Mouse (Mus musculus) gastrocnemius, adult 2 months (tissue): ENCODE data around the gene Ddx46. TPM values are rescaled to one million over a fixed set of nuclear protein-coding genes. Genes with fewer than 3 reads are reported as not detected.
A peak's percentile ranks its signal among the peaks of the same experiment; 100 is the strongest.

Source experiments
- DNase-seq: peaks from one replicate; pipeline ENCODE4 v3.0.0; 2022
- H3K27ac ChIP-seq: fragments of 200-600 bp; 2 replicates; pipeline ENCODE4 v1.8.1; 2022; ENCODE audit warnings: mild to moderate bottlenecking
- H3K4me3 ChIP-seq: fragments of 200-600 bp; 2 replicates; pipeline ENCODE4 v1.8.1; 2022; ENCODE audit warnings: mild to moderate bottlenecking, moderate library complexity
- CTCF ChIP-seq: fragments of 200-600 bp; IDR thresholded peaks from 2 replicates; pipeline ENCODE4 v1.8.1; 2022; ENCODE audit warnings: antibody characterized with exemption, mild to moderate bottlenecking, moderate library complexity
- intact Hi-C: fragments of 180-260 bp; cut with DNase I; formaldehyde crosslinking; loops from one replicate; pipeline ENCODE4 v1.15.1; 2025
- long read RNA-seq, 2 experiments: library from polyadenylated mRNA; stranded (forward); transcript quantifications; one replicate each; pipeline ENCODE4 v2.0.0; 2021
- total RNA-seq, 2 experiments: library from RNA; stranded (reverse); gene quantifications; 2 replicates each; pipeline ENCODE4 v1.2.3; 2021

The Ddx46 gene
- total RNA-seq = 10 to 100 TPM; 20.9 to 26.9 TPM
- long read RNA-seq, experiment 1, full-length matches to known transcripts = 10 of 18 reads
- long read RNA-seq, experiment 1, partial matches to known transcripts = 3 of 18 reads
- long read RNA-seq, experiment 1, other reads (novel, unspliced or antisense) = 5 of 18 reads
- long read RNA-seq, experiment 2, full-length matches to known transcripts = 20 of 28 reads
- long read RNA-seq, experiment 2, partial matches to known transcripts = 4 of 28 reads
- long read RNA-seq, experiment 2, other reads (novel, unspliced or antisense) = 4 of 28 reads

DNA sequence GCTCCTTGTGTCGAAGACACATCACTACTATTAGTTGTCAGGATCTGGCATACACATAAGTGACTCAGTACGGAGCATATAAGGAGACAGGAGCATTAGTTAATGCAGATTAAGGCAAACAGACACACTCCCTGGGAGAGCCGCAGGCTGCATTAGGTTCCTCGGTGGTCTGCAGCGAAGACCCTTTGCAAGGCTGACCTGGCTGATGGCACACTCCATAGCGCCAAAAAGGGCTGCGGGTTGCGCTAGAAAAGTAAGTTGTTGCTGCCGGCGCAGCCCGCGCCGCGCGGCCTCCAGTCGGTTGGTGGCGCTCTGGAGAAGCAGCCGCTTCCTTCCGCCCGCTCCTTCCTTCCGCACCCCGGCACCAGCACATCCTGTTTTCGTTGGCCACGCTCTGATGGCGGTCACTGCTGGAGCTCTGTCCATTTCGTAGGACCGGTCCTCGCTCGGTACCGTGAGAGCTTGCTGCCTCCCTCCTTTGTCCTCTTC, at the start of gene Ddx46:
Gene Ddx46 (plus strand): TSS at position 389 of the 489 bp plus-strand sequence.
- H3K4me3 ChIP-seq = peak within 1 kb of the TSS; percentile 92

GRCm38 (mm10) chr13:55591961-55592490, 42.8 kb upstream of the Ddx46 start:
- DNase-seq = no peak
- intact Hi-C loops = loop anchor here (2.0 kb wide), 1 partner anchor 21 kb away; the partner anchor contains the start of gene Fam193b
- Histone ChIP-seq H3K27ac (no peak overlapping the region), H3K4me3 (no peak overlapping the region)
- TF ChIP-seq CTCF = no peak

More for the DNA sequence above, at the start of gene Ddx46:
- DNase-seq = peak; percentile 94
- TF ChIP-seq CTCF = peak; percentile 97; the same call in 1 of the 2 replicates
- H3K27ac ChIP-seq = peak within 1 kb of the TSS; percentile 92
- intact Hi-C loops = no loop called here

DNA sequence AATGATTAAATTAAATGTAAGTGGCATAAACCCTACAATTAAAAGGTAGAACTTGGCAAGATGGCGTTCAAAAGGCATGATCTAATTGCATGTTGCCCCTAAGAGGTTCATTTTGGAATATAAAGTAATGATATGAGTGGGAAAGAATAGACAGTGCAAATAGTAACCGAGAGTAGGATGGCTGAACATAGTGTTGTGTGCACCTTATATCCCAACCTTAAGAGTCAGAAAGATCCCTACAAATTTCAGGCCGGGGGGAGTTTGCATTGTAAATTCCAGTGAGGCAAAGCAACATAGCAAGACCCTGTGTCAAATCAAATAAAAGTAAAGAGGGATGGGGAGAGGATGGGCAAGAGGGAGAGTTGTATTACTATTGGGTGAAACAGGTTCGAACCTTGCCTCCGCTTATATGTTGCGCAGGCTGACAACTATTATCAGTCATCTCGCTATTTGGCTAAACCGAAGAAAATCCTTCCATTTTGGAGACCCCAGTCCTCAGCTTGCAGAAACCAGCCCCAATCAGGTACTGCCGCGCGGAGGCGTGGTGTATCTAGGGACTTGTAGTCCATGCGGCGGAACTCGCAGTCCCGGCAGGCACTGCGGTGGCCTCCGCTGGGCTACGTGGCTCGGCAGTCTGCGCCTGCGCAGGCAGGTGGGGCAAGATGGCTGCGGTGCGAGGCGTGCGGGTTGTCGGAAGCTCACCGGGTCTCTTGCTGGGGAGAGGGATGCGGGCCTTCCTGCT, 42.1 kb upstream of the Ddx46 start:
- peak; percentile 11; the same call in 1 of the 2 replicates for TF ChIP-seq CTCF
- H3K4me3 ChIP-seq = peak overlapping the region; percentile 99
- H3K27ac ChIP-seq = peak overlapping the region; percentile 90
- peak; percentile 98 for DNase-seq
- intact Hi-C loops = loop anchor here (2.0 kb wide), 1 partner anchor 22 kb away; the partner anchor contains the start of gene Fam193b

DNA sequence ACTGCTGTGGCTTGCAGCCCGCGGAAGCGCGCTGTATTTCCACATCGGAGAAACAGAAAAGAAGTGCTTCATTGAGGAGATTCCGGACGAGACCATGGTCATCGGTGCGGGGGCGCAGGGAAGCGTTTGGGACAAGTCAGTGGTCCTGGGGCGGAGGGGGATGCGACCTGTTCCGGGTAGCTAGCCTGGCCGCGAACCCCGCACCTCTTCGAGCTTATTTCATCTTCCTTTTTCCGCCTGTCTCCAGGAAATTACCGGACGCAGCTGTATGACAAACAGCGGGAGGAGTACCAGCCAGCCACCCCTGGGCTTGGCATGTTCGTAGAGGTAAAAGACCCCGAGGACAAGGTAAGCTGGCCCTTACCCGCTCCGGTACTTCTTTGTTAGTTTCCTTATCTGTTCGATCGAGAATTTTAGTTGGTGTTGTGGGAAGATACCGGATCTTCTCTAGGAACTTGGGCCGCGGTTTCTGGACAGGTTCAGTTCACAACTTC, 41.5 kb upstream of the Ddx46 start:
- Histone ChIP-seq H3K27ac (peak overlapping the region; percentile 90), H3K4me3 (peak overlapping the region; percentile 99)
- DNase-seq = no peak
- intact Hi-C loops = loop anchor here (2.0 kb wide), 1 partner anchor 22 kb away; the partner anchor contains the start of gene Fam193b
- TF ChIP-seq CTCF = no peak

DNA sequence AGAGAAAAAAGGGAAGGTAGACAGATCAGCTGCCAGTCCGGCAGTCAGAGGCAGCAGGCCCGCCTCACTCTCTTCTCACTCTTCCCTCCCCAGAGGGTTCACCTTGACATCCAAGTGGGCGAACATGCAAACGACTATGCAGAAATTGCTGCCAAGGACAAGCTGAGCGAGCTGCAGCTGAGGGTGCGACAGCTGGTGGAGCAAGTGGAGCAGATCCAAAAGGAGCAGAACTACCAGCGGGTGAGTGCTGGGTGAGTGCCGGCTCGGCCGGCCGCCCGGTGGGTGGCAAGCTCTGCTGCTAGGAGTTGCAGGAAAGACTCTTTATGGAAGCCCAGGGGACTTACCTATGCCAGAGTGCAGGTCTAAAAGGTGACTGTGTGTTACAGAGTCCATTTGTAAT, 39.5 kb upstream of the Ddx46 start:
- H3K4me3 ChIP-seq = peak overlapping the region; percentile 99
- intact Hi-C loops = no loop called here
- TF ChIP-seq CTCF = no peak
- DNase-seq = peak; percentile 85
- peak overlapping the region; percentile 62 for H3K27ac ChIP-seq

- intact Hi-C loops = no loop called here
- Histone ChIP-seq H3K27ac (no peak overlapping the region), H3K4me3 (no peak overlapping the region)
- no peak for TF ChIP-seq CTCF
- DNase-seq = no peak
Observed at GRCm38 (mm10) chr13:55596802-55597201, 38.0 kb upstream of the Ddx46 start.

- peak; percentile 94 for DNase-seq
- Histone ChIP-seq H3K4me3 (peak within 1 kb of the TSS; percentile 86), H3K27ac (peak within 1 kb of the TSS; percentile 86)
- intact Hi-C loops = loop anchor here (5.0 kb wide), 1 partner anchor 127 kb away; the partner anchor contains the start of gene Pcbd2
- no peak for TF ChIP-seq CTCF
Observed at GRCm38 (mm10) chr13:55599566-55600540, 35.0 kb upstream of the Ddx46 start, which contains the start of gene B4galt7. Gene B4galt7 (plus strand): TSS chr13:55599896.

GRCm38 (mm10) chr13:55600657-55601056, 34.2 kb upstream of the Ddx46 start:
- intact Hi-C loops = loop anchor here (1.0 to 5.0 kb wide), 2 partner anchors 40 to 127 kb away; partner anchors contain the start of gene Pcbd2
- Histone ChIP-seq H3K4me3 (peak overlapping the region; percentile 86), H3K27ac (peak overlapping the region; percentile 86)
- DNase-seq = no peak
- TF ChIP-seq CTCF = no peak

DNA sequence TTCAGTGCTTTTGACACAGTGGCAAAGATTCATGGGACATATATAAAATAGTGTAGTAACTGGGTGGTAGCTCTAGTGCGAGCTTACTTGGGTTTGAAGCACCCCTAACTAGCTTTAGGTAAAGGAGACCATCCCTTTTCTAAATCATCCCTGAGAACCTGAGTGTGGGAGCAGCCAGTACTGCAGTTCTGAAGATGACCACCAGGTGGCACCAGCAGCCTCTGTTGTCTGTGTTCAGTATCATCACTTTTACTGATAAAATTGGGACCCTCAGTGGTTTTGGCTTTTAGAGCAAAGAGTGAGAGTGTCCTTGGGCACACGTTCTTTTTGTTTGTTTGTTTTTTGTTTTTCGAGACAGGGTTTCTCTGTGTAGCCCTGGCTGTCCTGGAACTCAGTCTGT, 33.2 kb upstream of the Ddx46 start:
- intact Hi-C loops = loop anchor here (1.0 to 5.0 kb wide), 2 partner anchors 39 to 126 kb away; partner anchors contain the start of gene Pcbd2
- no peak; the same call in 1 of the 2 replicates for TF ChIP-seq CTCF
- no peak overlapping the region for H3K4me3 ChIP-seq
- DNase-seq = peak; percentile 82
- H3K27ac ChIP-seq = no peak overlapping the region

DNA sequence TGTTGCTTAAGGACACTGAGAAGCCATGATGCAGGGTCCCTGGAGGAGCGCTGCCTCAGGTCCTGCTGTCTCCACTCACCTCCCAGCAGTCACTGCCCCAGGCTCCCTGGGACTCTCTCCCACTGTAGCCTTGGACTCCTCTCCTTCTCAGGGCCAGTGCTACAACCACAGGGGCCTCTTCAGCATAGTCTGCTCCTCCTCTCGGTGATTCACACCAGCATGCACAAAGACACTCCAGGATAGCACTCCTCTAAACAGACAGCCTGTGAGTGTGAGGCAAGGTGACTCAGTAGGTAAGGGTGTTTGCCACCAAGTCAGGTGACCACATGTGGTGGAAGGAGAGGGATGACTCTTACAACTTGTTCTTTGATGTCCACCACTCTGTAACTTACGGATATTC, 30.2 kb upstream of the Ddx46 start:
- TF ChIP-seq CTCF = no peak
- Histone ChIP-seq H3K4me3 (no peak overlapping the region), H3K27ac (no peak overlapping the region)
- intact Hi-C loops = loop anchor here (5.0 kb wide), 1 partner anchor 123 kb away; the partner anchor contains the start of gene Pcbd2
- DNase-seq = no peak
